Mouse (Mus musculus): Measurements from ENCODE around the gene Mrpl55.
"Not testable (repeated sequence)": the region's sequence is repeated elsewhere in the genome, so short reads cannot be mapped to it uniquely, and the experiment has no call there.

Gene Mrpl55

GRCm38 (mm10) chr11:59191231-59192058 lies 10.8 kb upstream of the Mrpl55 start:
- DNase-seq (ENCODE audit: low read depth): peak; percentile 79

GRCm38 (mm10) chr11:59192059-59192386 lies 10.3 kb upstream of the Mrpl55 start, which contains the start of gene Guk1:
TSS of gene Guk1 (minus strand) at chr11:59192212.
- DNase-seq (ENCODE audit: low read depth): no peak

GRCm38 (mm10) chr11:59196230-59196629 lies 6.1 kb upstream of the Mrpl55 start:
- DNase-seq (ENCODE audit: low read depth): no peak

- DNase-seq (ENCODE audit: low read depth): peak; percentile 38
These were observed 877 bp upstream of the Mrpl55 start for GRCm38 (mm10) chr11:59201216-59202002.

- DNase-seq (ENCODE audit: low read depth): peak; percentile 90
These were observed 6.0 kb downstream of the Mrpl55 start, which contains the start of gene 2310033P09Rik for GRCm38 (mm10) chr11:59208153-59208831. TSS of gene 2310033P09Rik (plus strand) at chr11:59208321.

- DNase-seq (ENCODE audit: low read depth): peak; percentile 77
These were observed 6.7 kb downstream of the Mrpl55 start for GRCm38 (mm10) chr11:59209003-59209441.

GRCm38 (mm10) chr11:59209580-59209979 lies 7.3 kb downstream of the Mrpl55 start:
- no peak for DNase-seq (ENCODE audit: low read depth)

GRCm38 (mm10) chr11:59210020-59210419 lies 7.7 kb downstream of the Mrpl55 start:
- DNase-seq (ENCODE audit: low read depth): no peak

- not testable (repeated sequence) for DNase-seq (ENCODE audit: low read depth)
These were observed 9.3 kb downstream of the Mrpl55 start for GRCm38 (mm10) chr11:59211561-59211960.

- DNase-seq (ENCODE audit: low read depth): not testable (repeated sequence)
These were observed 10.0 kb downstream of the Mrpl55 start for GRCm38 (mm10) chr11:59212320-59212719.

GRCm38 (mm10) chr11:59212892-59213494 lies 10.7 kb downstream of the Mrpl55 start:
- no peak for DNase-seq (ENCODE audit: low read depth)

GRCm38 (mm10) chr11:59216955-59217354 lies 14.7 kb downstream of the Mrpl55 start:
- no peak for DNase-seq (ENCODE audit: low read depth)

- no peak for DNase-seq (ENCODE audit: low read depth)
These were observed 16.2 kb downstream of the Mrpl55 start for GRCm38 (mm10) chr11:59218389-59218998.

- no peak for DNase-seq (ENCODE audit: low read depth)
These were observed 16.8 kb downstream of the Mrpl55 start for GRCm38 (mm10) chr11:59219064-59219463.

GRCm38 (mm10) chr11:59221604-59222003 lies 19.3 kb downstream of the Mrpl55 start:
- DNase-seq (ENCODE audit: low read depth): no peak

- DNase-seq (ENCODE audit: low read depth): no peak
These were observed 20.0 kb downstream of the Mrpl55 start for GRCm38 (mm10) chr11:59222306-59222705.

GRCm38 (mm10) chr11:59224025-59224424 lies 21.7 kb downstream of the Mrpl55 start:
- DNase-seq (ENCODE audit: low read depth): no peak

GRCm38 (mm10) chr11:59224470-59224869 lies 22.2 kb downstream of the Mrpl55 start:
- DNase-seq (ENCODE audit: low read depth): no peak

GRCm38 (mm10) chr11:59225167-59225566 lies 22.9 kb downstream of the Mrpl55 start:
- no peak for DNase-seq (ENCODE audit: low read depth)

GRCm38 (mm10) chr11:59226251-59226650 lies 24.0 kb downstream of the Mrpl55 start:
- no peak for DNase-seq (ENCODE audit: low read depth)

GRCm38 (mm10) chr11:59226787-59227603 lies 24.7 kb downstream of the Mrpl55 start:
- no peak for DNase-seq (ENCODE audit: low read depth)
